Mouse (Mus musculus): Measurements from ENCODE around the gene Olfr860.

DNA sequence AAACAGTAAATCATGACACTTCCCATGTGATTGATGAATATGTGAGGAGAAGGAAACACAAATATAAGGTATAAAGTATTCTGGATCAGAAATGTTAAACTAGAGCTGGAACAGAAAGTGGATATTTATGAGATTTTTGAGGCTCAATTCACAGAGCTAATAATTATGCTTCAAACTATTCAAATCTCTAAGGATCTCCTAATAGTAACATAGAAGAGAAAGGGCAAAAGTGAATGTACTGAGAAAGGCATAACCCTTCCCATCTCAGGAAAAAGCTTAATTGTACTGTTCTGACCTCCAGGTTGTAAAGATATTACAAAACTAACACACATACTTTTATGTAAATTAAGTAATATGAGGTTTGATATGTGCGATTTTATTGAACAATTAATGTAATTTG, at the start of gene Olfr860:
- TF ChIP-seq POLR2A (IDR thresholded peaks at IDR 0.05; ENCODE audit: low read depth, low read length): no peak
- TF ChIP-seq CTCF (IDR thresholded peaks at IDR 0.05; ENCODE audit: borderline replicate concordance, insufficient read depth, low read length): no peak

All from embryonic fibroblast, embryonic 13.5 days (primary cell).